Mouse (Mus musculus) layer of hippocampus, postnatal 10 days (tissue): ENCODE results near the gene Uchl4. TPM values are rescaled to one million over a fixed set of nuclear protein-coding genes. Genes with fewer than 3 reads are reported as not detected.
"Not testable (repeated sequence)": the region's sequence is repeated elsewhere in the genome, so short reads cannot be mapped to it uniquely, and the experiment has no call there.

Source experiments
- DNase-seq, 2 experiments: peaks; one replicate each; pipeline ENCODE4 v3.0.0; 2021; ENCODE audit warnings: low spot score in 2 of 2
- total RNA-seq, 2 experiments: library from RNA; stranded (reverse); gene quantifications; 2 replicates each; pipeline ENCODE4 v1.2.3; 2021

Gene Uchl4
- total RNA-seq, 2 experiments from 2014 or later: 4.0 to 5.8 TPM

DNA sequence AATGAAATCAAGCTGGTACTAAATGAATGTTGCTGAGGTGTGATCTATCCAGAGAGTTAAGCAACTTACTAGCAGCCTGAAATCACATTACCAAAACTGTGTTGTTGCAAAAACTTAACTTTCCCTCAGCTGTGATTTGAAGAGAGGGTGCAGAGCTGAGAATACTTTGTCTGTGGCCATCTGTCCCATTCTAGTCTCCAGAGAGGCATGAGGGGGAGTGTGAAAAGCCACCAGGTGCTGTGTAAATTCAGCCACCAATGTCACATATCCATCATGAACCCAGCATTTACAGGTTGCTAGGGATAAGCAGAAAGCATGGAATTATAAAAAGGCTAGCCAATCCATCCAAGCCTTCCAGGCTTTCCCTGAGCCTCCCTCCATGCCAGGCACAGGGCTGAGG lies 6.0 kb upstream of the Uchl4 start:
- DNase-seq: no peak

DNA sequence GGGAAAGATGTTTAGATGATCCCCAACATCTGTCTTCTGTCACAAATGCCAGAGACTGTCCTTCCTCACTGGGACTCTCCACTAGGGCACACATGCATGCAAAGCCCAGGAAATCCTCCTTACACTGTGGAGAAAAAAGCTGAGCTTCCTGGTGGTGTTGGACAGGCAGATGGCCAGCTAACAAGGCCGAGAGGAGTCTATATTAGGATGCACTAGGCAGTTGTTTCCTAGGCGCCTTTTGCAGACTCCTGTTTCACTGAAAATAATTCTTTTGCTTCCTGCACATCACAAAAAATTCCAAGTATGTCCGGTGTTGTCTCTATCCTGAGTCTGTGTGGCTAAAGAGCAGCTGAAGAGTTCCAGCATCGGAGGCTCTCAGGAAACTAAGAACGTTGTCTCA lies 3.8 kb upstream of the Uchl4 start:
- no peak for DNase-seq

- DNase-seq: no peak
Measured at GRCm38 (mm10) chr9:64231674-64232073, 3.3 kb upstream of the Uchl4 start.

- DNase-seq: no peak
Measured at GRCm38 (mm10) chr9:64232257-64232957, 2.6 kb upstream of the Uchl4 start.

- no peak for DNase-seq
Measured at GRCm38 (mm10) chr9:64233656-64234055, 1.3 kb upstream of the Uchl4 start.

DNA sequence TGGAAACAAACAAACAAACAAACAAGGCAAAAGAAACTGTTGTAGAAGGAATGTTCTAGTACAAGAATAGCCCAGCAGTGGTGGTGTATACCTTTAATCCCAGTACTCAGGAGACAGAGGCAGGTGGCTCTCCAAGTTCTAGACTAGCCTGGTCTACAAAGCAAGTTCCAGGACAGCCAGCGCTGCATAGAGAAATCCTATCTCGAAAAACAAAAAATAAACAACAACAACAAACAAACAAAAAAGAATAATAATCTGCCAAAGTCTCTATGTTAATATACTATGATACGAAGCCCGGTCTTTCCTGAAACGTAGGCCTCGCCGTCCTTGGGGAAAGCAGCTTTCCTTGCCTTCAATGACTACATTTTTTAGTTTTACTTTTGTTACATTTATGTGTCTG lies 1.1 kb downstream of the Uchl4 start:
- DNase-seq: no peak

DNA sequence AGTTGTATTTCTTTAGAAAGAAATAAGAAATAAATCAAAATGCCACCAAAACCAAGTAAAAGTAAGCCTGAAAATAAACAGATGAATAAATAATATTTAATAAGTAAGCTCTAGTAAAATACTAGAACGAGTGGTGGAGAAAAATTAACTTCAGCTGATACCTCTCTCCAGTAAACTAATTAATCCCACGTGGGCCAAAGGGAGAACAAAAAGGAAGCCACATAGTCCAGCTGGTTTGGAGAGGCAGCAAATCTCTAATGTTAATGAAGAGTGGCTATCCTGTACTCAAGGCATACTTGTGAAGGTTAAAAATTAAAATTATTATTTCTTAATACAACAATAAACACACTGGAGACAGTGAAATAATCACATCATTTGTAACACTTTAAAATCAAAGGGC lies 5.1 kb downstream of the Uchl4 start:
- no peak for DNase-seq

DNA sequence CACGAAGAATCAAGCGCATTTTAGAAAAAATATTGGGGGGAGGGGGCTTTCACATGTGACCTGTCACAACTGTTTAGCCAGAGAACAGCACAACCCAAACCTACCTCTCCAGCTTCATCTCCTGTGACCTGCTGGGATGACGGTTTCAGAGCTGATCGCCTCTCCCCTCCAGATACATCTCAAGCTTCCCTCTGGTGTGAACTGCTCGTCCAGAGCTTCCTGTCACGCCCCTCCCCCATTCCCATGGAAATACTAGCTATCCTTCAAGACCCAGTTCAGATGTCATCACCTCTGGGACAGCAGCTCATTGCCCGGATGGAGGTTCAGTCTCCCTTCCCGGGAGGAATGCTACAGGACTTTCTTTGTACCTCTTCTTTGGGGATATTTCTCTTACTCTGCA lies 5.7 kb downstream of the Uchl4 start:
- DNase-seq: no peak

- DNase-seq: no peak
Measured at GRCm38 (mm10) chr9:64242381-64242831, 7.4 kb downstream of the Uchl4 start.

GRCm38 (mm10) chr9:64249371-64249770 lies 14.4 kb downstream of the Uchl4 start:
- no peak for DNase-seq

DNA sequence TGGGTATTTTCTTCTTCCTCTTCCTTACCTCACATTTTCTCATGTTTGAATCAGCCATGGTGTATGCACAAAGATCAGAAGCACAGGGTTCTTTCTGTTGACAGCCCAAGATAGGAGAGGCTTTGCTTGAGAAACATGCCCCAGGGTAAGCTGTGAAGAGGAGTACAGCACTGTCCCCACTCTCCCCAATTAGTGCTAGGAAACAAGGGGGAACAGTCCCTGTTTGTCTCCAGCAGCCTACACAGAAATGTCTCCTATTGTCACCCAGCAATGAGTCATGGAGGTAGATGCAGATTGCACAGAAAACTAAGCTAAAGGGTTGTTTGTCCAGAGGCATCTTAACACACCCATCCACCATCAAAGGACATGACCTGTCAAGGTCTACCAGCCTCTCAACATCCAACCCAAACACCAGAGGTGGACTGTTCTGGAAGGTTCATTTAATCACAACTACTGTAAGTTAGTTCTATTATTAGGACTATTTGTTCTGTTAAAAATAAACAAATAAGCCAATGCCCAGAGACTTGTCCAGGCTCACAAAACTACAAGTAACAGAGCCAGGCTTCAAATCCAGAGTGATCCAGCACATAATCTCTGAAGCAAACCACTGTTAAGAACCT lies 15.2 kb downstream of the Uchl4 start:
- DNase-seq: no peak

GRCm38 (mm10) chr9:64252591-64253020 lies 17.6 kb downstream of the Uchl4 start:
- peak in 1 of 2 experiments; percentile 34 for DNase-seq

DNA sequence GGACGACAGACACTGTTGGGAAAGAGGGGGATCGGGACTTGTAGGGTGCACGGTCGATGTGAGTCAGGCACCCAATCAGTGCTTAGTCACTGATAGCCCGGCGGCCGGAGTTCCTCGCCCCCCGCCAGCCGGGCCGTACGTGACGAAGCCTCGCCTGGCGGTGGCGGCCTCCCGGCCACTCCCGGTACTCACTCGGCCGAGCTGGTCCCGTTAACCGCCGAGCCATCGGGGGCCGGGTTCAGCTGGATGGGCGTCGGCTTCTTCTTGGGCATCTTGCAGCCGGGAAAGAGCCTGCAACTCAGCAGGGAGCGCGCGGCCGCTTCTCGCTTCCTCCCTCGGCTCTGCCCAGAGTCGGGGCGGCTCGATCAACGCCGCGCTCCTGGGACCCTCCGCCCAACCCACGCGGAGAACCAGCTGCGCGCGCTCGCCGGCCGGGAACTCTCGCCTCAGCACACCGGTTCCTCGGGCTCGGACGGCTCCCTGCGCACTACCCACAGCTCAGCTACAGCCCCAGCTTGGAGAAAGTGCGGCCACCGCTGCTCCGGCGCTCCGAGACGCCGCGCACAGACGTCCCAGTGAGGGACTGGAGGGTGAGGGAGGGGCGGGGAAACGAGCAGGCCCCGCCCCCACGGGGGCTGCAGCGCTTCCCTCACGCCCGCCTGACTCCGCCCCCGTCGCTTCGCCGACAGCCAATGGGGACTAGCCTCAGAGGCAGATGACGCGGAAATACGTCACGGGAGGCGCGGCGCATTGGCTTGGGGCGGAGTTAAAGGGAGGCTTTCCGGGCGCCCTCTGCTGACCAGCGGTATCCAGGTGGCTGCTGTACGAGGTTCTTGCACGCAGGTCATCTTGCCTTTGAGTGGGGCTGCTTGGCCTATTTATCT lies 18.3 kb downstream of the Uchl4 start, which contains the start of gene Map2k1:
TSS of gene Map2k1 (minus strand) at position 611 of the 884 bp plus-strand sequence.
- peak; percentile 100 for DNase-seq

GRCm38 (mm10) chr9:64255422-64255821 lies 20.4 kb downstream of the Uchl4 start:
- no peak for DNase-seq

DNA sequence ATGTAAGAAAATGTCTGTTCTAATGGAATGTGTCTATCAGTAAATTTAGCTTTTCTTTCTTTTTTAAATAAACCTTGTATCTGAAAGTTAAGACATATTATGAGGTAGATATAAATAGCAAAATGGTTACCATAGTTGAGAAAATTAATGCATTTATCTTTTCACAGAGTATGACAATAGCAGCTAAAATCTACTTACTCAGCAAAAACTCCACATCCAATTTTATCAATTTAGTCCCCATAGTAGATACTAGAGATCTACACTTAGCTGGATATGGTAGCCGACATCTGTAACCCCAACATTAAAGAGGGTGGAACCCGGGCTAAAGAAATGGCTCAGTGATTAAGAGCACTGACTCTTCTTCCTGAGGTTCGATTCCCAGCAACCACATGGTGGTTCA lies 21.2 kb downstream of the Uchl4 start:
- no peak for DNase-seq

GRCm38 (mm10) chr9:64259906-64260305 lies 24.9 kb downstream of the Uchl4 start:
- no peak for DNase-seq

- DNase-seq: no peak
Measured at GRCm38 (mm10) chr9:64261023-64261422, 26.0 kb downstream of the Uchl4 start.

- DNase-seq: no peak
Measured at GRCm38 (mm10) chr9:64264813-64265212, 29.8 kb downstream of the Uchl4 start.

GRCm38 (mm10) chr9:64267231-64267630 lies 32.2 kb downstream of the Uchl4 start:
- DNase-seq: no peak

- DNase-seq: no peak
Measured at GRCm38 (mm10) chr9:64268196-64268595, 33.2 kb downstream of the Uchl4 start.

GRCm38 (mm10) chr9:64268836-64269235 lies 33.8 kb downstream of the Uchl4 start:
- not testable (repeated sequence) for DNase-seq

DNA sequence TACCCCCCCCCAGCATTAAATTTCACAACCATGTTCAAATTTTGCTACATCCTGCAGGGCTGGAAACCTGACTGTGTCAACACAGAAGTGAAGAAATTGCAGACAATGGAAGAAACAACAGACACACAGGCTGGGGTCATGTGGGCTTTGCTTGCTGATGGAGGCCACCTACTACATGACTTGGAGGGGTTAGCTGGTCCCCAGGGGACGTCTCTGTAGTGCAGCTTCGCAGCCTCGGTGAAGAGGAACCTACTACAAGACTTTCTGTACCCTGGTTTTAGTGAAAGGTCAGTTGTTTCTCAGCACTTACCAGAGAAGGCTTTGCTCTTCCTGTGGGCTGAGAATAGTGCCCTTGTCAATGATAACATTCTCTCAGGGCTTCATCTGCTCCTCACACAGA lies 36.2 kb downstream of the Uchl4 start:
- no peak for DNase-seq
